Mouse (Mus musculus) left cerebral cortex, adult 11 months (tissue): Measurements from ENCODE around the gene Nmu.

Experiments
- DNase-seq: peaks from one replicate; pipeline ENCODE4 v3.0.0; 2022; ENCODE audit warnings: low spot score

Nmu gene

GRCm38 (mm10) chr5:76308206-76308605 is 55.4 kb downstream of the Nmu start:
- no peak for DNase-seq

- no peak for DNase-seq
These were observed 57.3 kb downstream of the Nmu start for GRCm38 (mm10) chr5:76306261-76306660.

- DNase-seq: no peak
These were observed 58.0 kb downstream of the Nmu start for GRCm38 (mm10) chr5:76305616-76306015.

GRCm38 (mm10) chr5:76304452-76305341 is 58.9 kb downstream of the Nmu start, which contains the start of gene Clock:
Gene Clock (minus strand): TSS chr5:76304792.
- DNase-seq: peak; percentile 86

- peak; percentile 15 for DNase-seq
These were observed 59.7 kb downstream of the Nmu start for GRCm38 (mm10) chr5:76303745-76304451.

GRCm38 (mm10) chr5:76303379-76303744 is 60.2 kb downstream of the Nmu start:
- DNase-seq: no peak

GRCm38 (mm10) chr5:76302009-76302408 is 61.6 kb downstream of the Nmu start:
- DNase-seq: no peak

GRCm38 (mm10) chr5:76289234-76289691 is 74.3 kb downstream of the Nmu start:
- DNase-seq: no peak

- no peak for DNase-seq
These were observed 75.3 kb downstream of the Nmu start for GRCm38 (mm10) chr5:76288256-76288655.

- no peak for DNase-seq
These were observed 76.5 kb downstream of the Nmu start for GRCm38 (mm10) chr5:76287062-76287461.

GRCm38 (mm10) chr5:76285699-76286098 is 77.9 kb downstream of the Nmu start:
- no peak for DNase-seq

GRCm38 (mm10) chr5:76283890-76284289 is 79.7 kb downstream of the Nmu start:
- DNase-seq: no peak
